In genomic region chr17:7620166-7620565, GRCm38 (mm10) we compare ENCODE assay signal across 25 mouse cellular contexts.
DNase-seq lines count a peak whose midpoint lies in the region; ATAC-seq and TF ChIP-seq lines count a peak whose summit lies in the region.
"Had no signal": no experiment of that assay in that cellular context is flagged by ENCODE, and none has a peak within 500 bp of the region (broad histone marks: within the 10 kb centered on the region; RNA-seq: fewer than 3 reads in every experiment).

No protein-coding gene starts in this region.

- no peaks in the 10 kb centered on the region for H3K36me3 ChIP-seq in hindbrain, embryonic 11.5 days (ENCODE audit: control insufficient read depth, insufficient read depth, low read length)
- H3K36me3 ChIP-seq in hindbrain, postnatal 0 days (ENCODE audit: insufficient read depth, low read length) = no peaks in the 10 kb centered on the region
- H3K36me3 ChIP-seq in lung, postnatal 0 days (ENCODE audit: insufficient read depth, low read length) = no peaks in the 10 kb centered on the region
- H3K36me3 ChIP-seq: embryonic facial prominence, embryonic 10.5 days; embryonic facial prominence, embryonic 13.5 days; forebrain, embryonic 10.5 days; G1E; heart, embryonic 10.5 days; heart, embryonic 13.5 days; hindbrain, embryonic 13.5 days had no signal

- no peaks in the 10 kb centered on the region for H3K9me3 ChIP-seq in hindbrain, embryonic 11.5 days (ENCODE audit: control insufficient read depth, low read length)
- no peaks in the 10 kb centered on the region for H3K9me3 ChIP-seq in hindbrain, postnatal 0 days (ENCODE audit: low read length)
- H3K9me3 ChIP-seq in lung, postnatal 0 days (ENCODE audit: low read length) = no peaks in the 10 kb centered on the region
- H3K9me3 ChIP-seq: embryonic facial prominence, embryonic 10.5 days; embryonic facial prominence, embryonic 13.5 days; forebrain, embryonic 10.5 days; forebrain, embryonic 13.5 days; G1E; heart, embryonic 10.5 days; hindbrain, embryonic 13.5 days had no signal

- DNase-seq in hindbrain, embryonic 11.5 days (ENCODE audit: low spot score) = peak; percentile 2
- DNase-seq in hindbrain, postnatal 0 days (ENCODE audit: low spot score) = no peak
- peak; percentile 17 for DNase-seq in retina, embryonic 14.5 days (ENCODE audit: low spot score)
- no peak for DNase-seq in retina, postnatal 1 day
- no peak for DNase-seq in lung, postnatal 0 days (ENCODE audit: low spot score)
- DNase-seq: adrenal gland, postnatal 10 days; adrenal gland, postnatal 36 days; cerebellum, adult 18-20 months; cerebellum, adult 9-10 months; cerebellum, postnatal 14 days had no signal

- TF ChIP-seq POLR2A in embryonic fibroblast, embryonic 13.5 days (IDR thresholded peaks at IDR 0.05; ENCODE audit: low read depth, low read length) = no peak

- no peak for TF ChIP-seq EP300 in lung, postnatal 0 days (IDR thresholded peaks at IDR 0.05)

- no peak overlapping the region for H3K4me3 ChIP-seq in hindbrain, embryonic 11.5 days (ENCODE audit: low read depth, low read length)
- H3K4me3 ChIP-seq in hindbrain, postnatal 0 days (ENCODE audit: low read length) = no peak overlapping the region
- H3K4me3 ChIP-seq in embryonic fibroblast, embryonic 13.5 days (ENCODE audit: insufficient read depth, low read length) = no peak overlapping the region
- H3K4me3 ChIP-seq in lung, postnatal 0 days (ENCODE audit: low read depth, low read length) = no peak overlapping the region
- H3K4me3 ChIP-seq: embryonic facial prominence, embryonic 10.5 days; embryonic facial prominence, embryonic 13.5 days; forebrain, embryonic 10.5 days; forebrain, embryonic 13.5 days; heart, adult 2 months; heart, embryonic 10.5 days; heart, embryonic 13.5 days; hindbrain, embryonic 13.5 days had no signal

- TF ChIP-seq CTCF in hindbrain, postnatal 0 days (IDR thresholded peaks at IDR 0.05; ENCODE audit: low read depth) = no peak
- TF ChIP-seq CTCF in embryonic fibroblast, embryonic 13.5 days (IDR thresholded peaks at IDR 0.05; ENCODE audit: borderline replicate concordance, insufficient read depth, low read length) = no peak
- no peak for TF ChIP-seq CTCF in lung, postnatal 0 days (IDR thresholded peaks at IDR 0.05)

- no peak overlapping the region for H3K27ac ChIP-seq in hindbrain, embryonic 11.5 days (ENCODE audit: low read depth, low read length)
- H3K27ac ChIP-seq in hindbrain, postnatal 0 days = no peak overlapping the region
- peak overlapping the region; percentile 95 for H3K27ac ChIP-seq in embryonic fibroblast, embryonic 13.5 days (ENCODE audit: insufficient read depth, low read length)
- H3K27ac ChIP-seq in lung, postnatal 0 days (ENCODE audit: low read length) = no peak overlapping the region
- H3K27ac ChIP-seq: embryonic facial prominence, embryonic 10.5 days; embryonic facial prominence, embryonic 13.5 days; forebrain, embryonic 10.5 days; forebrain, embryonic 13.5 days; heart, embryonic 10.5 days; heart, embryonic 13.5 days; hindbrain, embryonic 13.5 days had no signal

- H3K4me1 ChIP-seq in hindbrain, embryonic 11.5 days (replicated peaks; ENCODE audit: control insufficient read depth, insufficient read depth, low read length) = no peaks in the 10 kb centered on the region
- no peaks in the 10 kb centered on the region for H3K4me1 ChIP-seq in hindbrain, postnatal 0 days (ENCODE audit: insufficient read depth, low read length)
- H3K4me1 ChIP-seq in embryonic fibroblast, embryonic 13.5 days (ENCODE audit: control insufficient read depth, insufficient read depth, low read length) = peaks cover 8% of the 10 kb centered on the region
- no peaks in the 10 kb centered on the region for H3K4me1 ChIP-seq in lung, postnatal 0 days (ENCODE audit: insufficient read depth, low read depth, low read length)
- H3K4me1 ChIP-seq: embryonic facial prominence, embryonic 10.5 days; embryonic facial prominence, embryonic 13.5 days; forebrain, embryonic 10.5 days; forebrain, embryonic 13.5 days; heart, embryonic 10.5 days; heart, embryonic 13.5 days; hindbrain, embryonic 13.5 days had no signal

- no peak overlapping the region for H3K4me2 ChIP-seq in hindbrain, embryonic 11.5 days (replicated peaks; ENCODE audit: low read depth, low read length)
- H3K4me2 ChIP-seq in hindbrain, postnatal 0 days (ENCODE audit: low read depth, low read length) = no peak overlapping the region
- no peak overlapping the region for H3K4me2 ChIP-seq in lung, postnatal 0 days (replicated peaks; ENCODE audit: low read depth, low read length)
- H3K4me2 ChIP-seq: embryonic facial prominence, embryonic 13.5 days; forebrain, embryonic 13.5 days; heart, embryonic 13.5 days; hindbrain, embryonic 13.5 days had no signal

- ATAC-seq in hindbrain, embryonic 11.5 days (ENCODE audit: low FRiP score) = no peak
- ATAC-seq in hindbrain, postnatal 0 days = no peak
- no peak for ATAC-seq in lung, postnatal 0 days
- ATAC-seq: forebrain, embryonic 13.5 days; forebrain, embryonic 16.5 days; hindbrain, embryonic 16.5 days; inflammation-experienced regulatory T-cells, adult 6 months; intestine, embryonic 16.5 days; Patski had no signal

- no peaks in the 10 kb centered on the region for H3K27me3 ChIP-seq in hindbrain, embryonic 11.5 days (ENCODE audit: control insufficient read depth, insufficient read depth, low read length)
- H3K27me3 ChIP-seq in hindbrain, postnatal 0 days (ENCODE audit: insufficient read depth, low read length) = no peaks in the 10 kb centered on the region
- H3K27me3 ChIP-seq in lung, postnatal 0 days (replicated peaks; ENCODE audit: insufficient read depth, low read length) = no peaks in the 10 kb centered on the region
- H3K27me3 ChIP-seq: embryonic facial prominence, embryonic 13.5 days; forebrain, embryonic 13.5 days; heart, embryonic 13.5 days; hindbrain, embryonic 13.5 days; Patski had no signal

- no peak overlapping the region for H3K9ac ChIP-seq in hindbrain, embryonic 11.5 days (ENCODE audit: low read depth, low read length)
- H3K9ac ChIP-seq in hindbrain, postnatal 0 days (replicated peaks; ENCODE audit: low read length) = no peak overlapping the region
- no peak overlapping the region for H3K9ac ChIP-seq in lung, postnatal 0 days (replicated peaks; ENCODE audit: low read depth)
- H3K9ac ChIP-seq: embryonic facial prominence, embryonic 13.5 days; forebrain, embryonic 13.5 days; heart, embryonic 13.5 days; hindbrain, embryonic 13.5 days had no signal

Comparison
In these comparisons a context has a peak if more than half of its experiments do, and no peak if none do; other contexts are left out.
1. DNase-seq: peak in hindbrain, embryonic 11.5 days (single experiment) and retina, embryonic 14.5 days (single experiment); none in hindbrain, postnatal 0 days (single experiment), retina, postnatal 1 day (single experiment) and lung, postnatal 0 days (single experiment).